Mouse (Mus musculus): ENCODE data around the gene Fbxw13.
"Not testable (repeated sequence)": the region's sequence is repeated elsewhere in the genome, so short reads cannot be mapped to it uniquely, and the experiment has no call there.

The Fbxw13 gene

GRCm38 (mm10) chr9:109195875-109196274, at the start of gene Fbxw13:
Fbxw13 (minus strand) TSS chr9:109195975.
- DNase-seq, result not testable (repeated sequence)

DNA sequence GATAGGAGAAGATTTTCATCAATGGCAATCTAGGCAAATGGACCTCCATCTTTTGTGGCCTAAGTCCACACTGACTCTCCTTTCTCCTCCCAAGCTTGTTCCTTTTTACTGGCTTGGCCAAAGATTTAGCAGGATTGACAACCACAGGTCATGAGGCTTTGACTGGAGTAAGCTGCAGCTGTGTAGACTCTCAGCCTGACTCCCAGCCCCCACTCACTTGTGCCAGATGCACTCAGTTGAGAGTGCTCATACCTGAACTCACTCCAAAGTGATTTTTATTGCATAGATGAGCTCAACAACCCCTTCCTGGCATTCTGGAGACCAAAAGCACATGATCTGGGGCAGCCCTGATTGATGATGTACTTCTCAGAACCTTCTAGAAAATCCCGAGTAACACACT, 38.9 kb upstream of the Fbxw13 start, which contains the start of gene Fbxw20:
TSS of gene Fbxw20 (minus strand) at position 101 of the 400 bp plus-strand sequence.
- no peak for DNase-seq

- peak; percentile 13 to 18 for DNase-seq
Measured at GRCm38 (mm10) chr9:109218449-109218848, 22.7 kb upstream of the Fbxw13 start.

DNA sequence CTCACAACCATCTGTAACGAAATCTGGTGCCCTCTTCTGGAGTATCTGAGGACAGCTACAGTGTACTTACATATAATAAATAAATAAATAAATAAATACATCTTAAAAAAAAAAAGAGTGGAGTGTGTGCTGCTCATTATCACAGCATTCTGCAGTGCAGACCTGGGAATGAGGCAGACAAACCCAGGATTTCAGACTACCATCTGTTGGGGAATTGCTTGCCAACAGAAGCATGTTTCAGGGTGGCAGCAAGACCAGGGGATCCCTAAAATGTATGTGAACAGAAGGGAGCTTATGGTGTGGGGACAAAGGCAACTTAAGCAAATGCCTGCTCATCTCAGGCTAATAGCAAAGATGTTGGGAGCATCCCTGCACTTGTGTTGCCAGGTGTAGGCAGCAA, 5.6 kb upstream of the Fbxw13 start:
- not testable (repeated sequence) for DNase-seq

GRCm38 (mm10) chr9:109200349-109200748, 4.6 kb upstream of the Fbxw13 start:
- DNase-seq, result no peak

GRCm38 (mm10) chr9:109199353-109199752, 3.6 kb upstream of the Fbxw13 start:
- no peak for DNase-seq

- no peak for DNase-seq
Measured at GRCm38 (mm10) chr9:109177208-109177607, 18.6 kb downstream of the Fbxw13 start.

GRCm38 (mm10) chr9:109176301-109176700, 19.5 kb downstream of the Fbxw13 start:
- no peak for DNase-seq

- no peak for DNase-seq
Measured at GRCm38 (mm10) chr9:109167316-109167715, 28.5 kb downstream of the Fbxw13 start.

GRCm38 (mm10) chr9:109161941-109162340, 33.8 kb downstream of the Fbxw13 start, which contains the start of gene Fbxw21:
Fbxw21 (minus strand) TSS chr9:109162041.
- no peak for DNase-seq

DNA sequence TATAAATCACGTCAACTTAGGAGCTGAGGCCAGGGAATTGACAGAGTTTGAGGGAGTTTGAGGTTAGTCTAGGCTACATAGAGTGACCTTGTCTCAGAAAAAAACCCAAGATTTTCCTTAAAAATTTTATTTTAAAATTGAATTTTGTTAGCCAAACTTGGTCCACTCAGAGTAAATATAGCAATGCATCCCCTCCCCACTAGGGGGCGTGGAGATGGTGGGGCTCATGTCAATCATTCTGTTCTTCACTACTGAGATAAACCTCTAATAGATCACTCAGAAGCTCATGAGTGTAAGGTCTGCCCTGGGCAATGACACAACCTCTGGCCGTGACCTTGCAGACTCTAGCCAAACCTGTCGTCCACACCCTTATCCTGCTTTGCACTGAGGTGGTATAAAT, 55.4 kb downstream of the Fbxw13 start:
- DNase-seq, result not testable (repeated sequence)

DNA sequence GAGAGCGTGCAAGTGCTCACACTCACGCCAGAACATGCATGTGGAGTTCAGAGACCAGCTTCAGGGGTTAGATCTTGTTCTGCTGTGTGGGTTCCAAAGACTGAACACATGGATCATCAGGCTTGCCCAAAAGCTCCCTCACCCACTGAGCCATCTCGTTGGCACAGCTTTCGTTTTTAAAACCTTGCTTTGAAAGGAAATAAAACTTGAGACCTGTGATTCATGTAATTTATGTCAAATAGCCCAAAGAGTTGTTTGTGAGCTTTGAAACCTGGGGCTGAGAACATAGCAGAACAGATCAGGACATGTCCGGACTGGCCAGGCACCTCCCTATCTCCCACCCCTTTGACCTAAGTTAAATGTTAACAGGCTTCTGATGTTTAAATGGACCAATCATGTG, 65.7 kb downstream of the Fbxw13 start:
- DNase-seq, result no peak
